Mouse (Mus musculus): ENCODE measurements around the gene Alkbh4. TPM values are rescaled to one million over a fixed set of nuclear protein-coding genes. Genes with fewer than 3 reads are reported as not detected.
"Not testable (repeated sequence)": the region's sequence is repeated elsewhere in the genome, so short reads cannot be mapped to it uniquely, and the experiment has no call there.

Alkbh4 gene
- 10 to 100 TPM; 10.7 to 12.8 TPM for total RNA-seq (2021)

GRCm38 (mm10) chr5:136135571-136136291 is at the start of gene Alkbh4, which contains the start of gene Lrwd1:
Alkbh4 (plus strand) TSS chr5:136136146.
Lrwd1 (minus strand) TSS chr5:136136074.
- intact Hi-C loops (cut with DNase I): loop anchor here (5.0 kb wide), 1 partner anchor 37 kb away; the partner anchor contains the start of gene Orai2
- peak; percentile 97 for DNase-seq

GRCm38 (mm10) chr5:136086290-136086689 is 49.7 kb upstream of the Alkbh4 start:
- intact Hi-C loops (cut with DNase I): no loop called here
- no peak for DNase-seq

GRCm38 (mm10) chr5:136088821-136089575 is 46.9 kb upstream of the Alkbh4 start:
- DNase-seq: peak; percentile 18
- intact Hi-C loops (cut with DNase I): no loop called here

GRCm38 (mm10) chr5:136091927-136092326 is 44.0 kb upstream of the Alkbh4 start:
- DNase-seq: no peak
- intact Hi-C loops (cut with DNase I): no loop called here

- no peak for DNase-seq
These were observed 41.5 kb upstream of the Alkbh4 start for GRCm38 (mm10) chr5:136094249-136095010.

GRCm38 (mm10) chr5:136095089-136095488 is 40.9 kb upstream of the Alkbh4 start:
- intact Hi-C loops (cut with DNase I): no loop called here

More at GRCm38 (mm10) chr5:136094249-136095010, 41.5 kb upstream of the Alkbh4 start:
- intact Hi-C loops (cut with DNase I): no loop called here

GRCm38 (mm10) chr5:136098536-136098935 is 37.4 kb upstream of the Alkbh4 start:
- intact Hi-C loops (cut with DNase I): no loop called here
- no peak for DNase-seq

More at GRCm38 (mm10) chr5:136095089-136095488, 40.9 kb upstream of the Alkbh4 start:
- no peak for DNase-seq

GRCm38 (mm10) chr5:136102099-136102820 is 33.7 kb upstream of the Alkbh4 start:
- peak; percentile 74 for DNase-seq
- intact Hi-C loops (cut with DNase I): no loop called here

GRCm38 (mm10) chr5:136104511-136104910 is 31.4 kb upstream of the Alkbh4 start:
- intact Hi-C loops (cut with DNase I): no loop called here
- DNase-seq: peak; percentile 45

GRCm38 (mm10) chr5:136108486-136108885 is 27.5 kb upstream of the Alkbh4 start:
- intact Hi-C loops (cut with DNase I): no loop called here

GRCm38 (mm10) chr5:136109042-136109441 is 26.9 kb upstream of the Alkbh4 start:
- DNase-seq: no peak
- intact Hi-C loops (cut with DNase I): no loop called here

More at GRCm38 (mm10) chr5:136108486-136108885, 27.5 kb upstream of the Alkbh4 start:
- DNase-seq: no peak

- intact Hi-C loops (cut with DNase I); DNase-seq: not testable (repeated sequence)
These were observed 22.4 kb upstream of the Alkbh4 start for GRCm38 (mm10) chr5:136113546-136113945.

GRCm38 (mm10) chr5:136115891-136116783 is 19.8 kb upstream of the Alkbh4 start, which contains the start of gene Polr2j:
Polr2j (plus strand) TSS chr5:136116631.
- DNase-seq: peak; percentile 98
- intact Hi-C loops (cut with DNase I): no loop called here

GRCm38 (mm10) chr5:136116784-136117112 is 19.2 kb upstream of the Alkbh4 start:
- no peak for DNase-seq
- intact Hi-C loops (cut with DNase I): no loop called here

- intact Hi-C loops (cut with DNase I): no loop called here
- no peak for DNase-seq
These were observed 13.8 kb upstream of the Alkbh4 start for GRCm38 (mm10) chr5:136122165-136122564.

- no peak for DNase-seq
- intact Hi-C loops (cut with DNase I): loop anchor here (5.0 kb wide), 1 partner anchor 36 kb away; the partner anchor contains the start of gene Orai2
These were observed 495 bp downstream of the Alkbh4 start for GRCm38 (mm10) chr5:136136292-136136990.

- DNase-seq: peak; percentile 62
- intact Hi-C loops (cut with DNase I): loop anchor here (5.0 kb wide), 1 partner anchor 35 kb away; the partner anchor contains the start of gene Orai2
These were observed 1.8 kb downstream of the Alkbh4 start for GRCm38 (mm10) chr5:136137658-136138274.

GRCm38 (mm10) chr5:136139393-136139792 is 3.4 kb downstream of the Alkbh4 start:
- no peak for DNase-seq
- intact Hi-C loops (cut with DNase I): loop anchor here (5.0 kb wide), 1 partner anchor 33 kb away; the partner anchor contains the start of gene Orai2

Measured in left cerebral cortex, postnatal 4 days (tissue).